Mouse (Mus musculus) telencephalon, adult 2 months (tissue): Measurements from ENCODE around the gene Cstf1.

Experiments
- DNase-seq: peaks from one replicate; pipeline ENCODE4 v3.0.0-alpha.2; 2011; ENCODE audit warnings: low read depth, low spot score

Gene Cstf1

GRCm38 (mm10) chr2:172370411-172371223 is at the start of gene Cstf1, which contains the start of gene Aurka:
TSS of gene Cstf1 (plus strand) at chr2:172370681.
TSS of gene Aurka (minus strand) at chr2:172370535.
- DNase-seq = peak; percentile 95

- DNase-seq = no peak
Measured at GRCm38 (mm10) chr2:172320878-172321277, 49.6 kb upstream of the Cstf1 start.

- no peak for DNase-seq
Measured at GRCm38 (mm10) chr2:172328248-172328647, 42.2 kb upstream of the Cstf1 start.

GRCm38 (mm10) chr2:172329179-172329578 is 41.3 kb upstream of the Cstf1 start:
- DNase-seq = peak; percentile 55

- no peak for DNase-seq
Measured at GRCm38 (mm10) chr2:172338206-172338942, 32.1 kb upstream of the Cstf1 start.

GRCm38 (mm10) chr2:172340936-172341335 is 29.5 kb upstream of the Cstf1 start:
- DNase-seq = no peak

GRCm38 (mm10) chr2:172341606-172342005 is 28.9 kb upstream of the Cstf1 start:
- no peak for DNase-seq

- DNase-seq = no peak
Measured at GRCm38 (mm10) chr2:172343751-172344150, 26.7 kb upstream of the Cstf1 start.

GRCm38 (mm10) chr2:172344669-172345068 is 25.8 kb upstream of the Cstf1 start:
- DNase-seq = no peak

GRCm38 (mm10) chr2:172345258-172345738 is 25.2 kb upstream of the Cstf1 start, which contains the start of gene Fam210b:
TSS of gene Fam210b (plus strand) at chr2:172345565.
- peak; percentile 95 for DNase-seq

- DNase-seq = no peak
Measured at GRCm38 (mm10) chr2:172346034-172346929, 24.2 kb upstream of the Cstf1 start.

GRCm38 (mm10) chr2:172346933-172347611 is 23.4 kb upstream of the Cstf1 start:
- no peak for DNase-seq

GRCm38 (mm10) chr2:172348297-172348950 is 22.1 kb upstream of the Cstf1 start:
- DNase-seq = peak; percentile 41

- no peak for DNase-seq
Measured at GRCm38 (mm10) chr2:172349776-172350175, 20.7 kb upstream of the Cstf1 start.

- no peak for DNase-seq
Measured at GRCm38 (mm10) chr2:172350773-172351172, 19.7 kb upstream of the Cstf1 start.

GRCm38 (mm10) chr2:172353218-172353617 is 17.3 kb upstream of the Cstf1 start:
- DNase-seq = peak; percentile 36

GRCm38 (mm10) chr2:172354761-172355160 is 15.7 kb upstream of the Cstf1 start:
- no peak for DNase-seq

- DNase-seq = no peak
Measured at GRCm38 (mm10) chr2:172355833-172356232, 14.6 kb upstream of the Cstf1 start.

GRCm38 (mm10) chr2:172363176-172363575 is 7.3 kb upstream of the Cstf1 start:
- DNase-seq = no peak

- DNase-seq = no peak
Measured at GRCm38 (mm10) chr2:172371258-172371657, 777 bp downstream of the Cstf1 start.
